Mouse (Mus musculus) liver, postnatal 0 days (tissue): ENCODE results near the gene 4933434E20Rik. TPM values are rescaled to one million over a fixed set of nuclear protein-coding genes. Genes with fewer than 3 reads are reported as not detected.
A peak's percentile ranks its signal among the peaks of the same experiment; 100 is the strongest.

Source experiments
- ATAC-seq: fragments of 200-750 bp; cut with Nextera tagmentation; 2 replicates; pipeline ENCODE4 v1.8.0; 2017; ENCODE audit warnings: mild to moderate bottlenecking, moderate library complexity
- DNase-seq: peaks from one replicate; pipeline ENCODE4 v3.0.0-alpha.2; 2016
- H3K27ac ChIP-seq: fragments of 300-500 bp; sonication (generic); 2 replicates; pipeline ENCODE4 v1.5.1; 2014; ENCODE audit warnings: antibody characterized with exemption, moderate library complexity, mild to moderate bottlenecking, low read depth
- H3K27me3 ChIP-seq: fragments of 300-500 bp; sonication (generic); 2 replicates; pipeline ENCODE4 v1.6.1; 2014; ENCODE audit warnings: low read length, control low read depth, mixed read lengths; ENCODE audit not compliant: insufficient read depth
- H3K36me3 ChIP-seq: fragments of 300-500 bp; sonication (generic); replicated peaks from 2 replicates; pipeline ENCODE4 v1.6.1; 2014; ENCODE audit warnings: mild to moderate bottlenecking, control low read depth, low read length, moderate library complexity, mixed read lengths; ENCODE audit not compliant: insufficient read depth
- H3K4me1 ChIP-seq: fragments of 300-500 bp; sonication (generic); 2 replicates; pipeline ENCODE4 v1.6.1; 2014; ENCODE audit warnings: antibody characterized with exemption, mild to moderate bottlenecking, control low read depth; ENCODE audit not compliant: insufficient read depth
- H3K4me2 ChIP-seq: fragments of 300-500 bp; sonication (generic); 2 replicates; pipeline ENCODE4 v1.6.1; 2014; ENCODE audit warnings: low read depth, mild to moderate bottlenecking, low read length, moderate library complexity, mixed read lengths
- H3K4me3 ChIP-seq: fragments of 300-500 bp; sonication (generic); 2 replicates; pipeline ENCODE4 v1.5.1; 2014; ENCODE audit warnings: low read depth, low read length
- H3K9ac ChIP-seq: fragments of 300-500 bp; sonication (generic); replicated peaks from 2 replicates; pipeline ENCODE4 v1.6.1; 2014; ENCODE audit warnings: mild to moderate bottlenecking, moderate library complexity
- H3K9me3 ChIP-seq: fragments of 300-500 bp; sonication (generic); 2 replicates; pipeline ENCODE4 v1.6.1; 2016; ENCODE audit warnings: mild to moderate bottlenecking, control low read depth, low read length, mixed read lengths
- CTCF ChIP-seq: sonication (generic); IDR thresholded peaks from 2 replicates; pipeline ENCODE4 v1.5.1; 2016; ENCODE audit warnings: antibody characterized with exemption, low read depth
- EP300 ChIP-seq: IDR thresholded peaks from 2 replicates; pipeline ENCODE4 v1.6.1; 2016; ENCODE audit warnings: antibody characterized with exemption, low read depth, mild to moderate bottlenecking
- WGBS: fragments of 180-500 bp; shearing (Covaris S2); extraction: QIAGEN DNeasy Blood & Tissue Kit; methylation state at CpG from one replicate; pipeline ENCODE4 v1.1.7; 2014; ENCODE audit not compliant: insufficient replicate concordance; 5-methylcytosine and 5-hydroxymethylcytosine counted together
- polyA plus RNA-seq: library from polyadenylated mRNA; unstranded; fragments of >200 nt; fragmentation: Nextera tagmentation; extraction: Ambion mirVana; gene quantifications from 2 replicates; pipeline ENCODE4 v1.2.1, GENCODE M21; 2015

Gene 4933434E20Rik
- polyA plus RNA-seq, 1 experiment from 2014 or later = 64.6 TPM

DNA sequence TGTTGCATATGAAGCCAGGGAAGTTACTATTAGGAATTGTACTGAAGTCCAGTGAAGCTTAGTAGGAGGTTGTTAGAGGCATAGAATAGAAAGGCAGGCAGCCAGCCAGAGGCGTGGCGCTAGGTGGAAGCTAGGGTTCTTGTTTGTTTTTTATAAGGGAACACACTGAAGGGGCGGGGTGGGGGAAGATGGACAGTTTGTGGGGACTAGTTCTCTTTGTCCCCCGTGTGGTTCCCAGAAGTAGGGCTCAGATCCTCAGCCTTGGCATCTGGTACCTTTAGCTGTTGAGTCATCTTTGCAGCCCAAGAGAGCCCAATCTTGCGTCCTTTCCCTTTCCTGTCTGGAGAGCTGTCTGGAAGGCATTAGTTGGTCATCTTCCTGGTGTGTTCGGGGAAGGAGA lies 33.8 kb downstream of the 4933434E20Rik start:
- no peaks in the 10 kb centered on the region for H3K27me3 ChIP-seq
- ATAC-seq (no peak), DNase-seq (no peak)
- H3K9ac ChIP-seq = no peak overlapping the region
- H3K4me3 ChIP-seq = no peak overlapping the region
- 41% methylated on average over 6 of the region's 6 CpGs for WGBS
- peaks cover 52% of the 10 kb centered on the region for H3K4me1 ChIP-seq
- peaks cover 36% of the 10 kb centered on the region for H3K36me3 ChIP-seq
- peak overlapping the region; percentile 95 for H3K4me2 ChIP-seq
- TF ChIP-seq EP300 (no peak), CTCF (no peak)
- no peaks in the 10 kb centered on the region for H3K9me3 ChIP-seq
- peak overlapping the region; percentile 74 for H3K27ac ChIP-seq

GRCm38 (mm10) chr3:90086068-90086467 lies 34.6 kb downstream of the 4933434E20Rik start:
- TF ChIP-seq CTCF = no peak
- TF ChIP-seq EP300 = no peak
- Histone ChIP-seq H3K4me3 (no peak overlapping the region), H3K36me3 (peaks cover 44% of the 10 kb centered on the region), H3K27me3 (no peaks in the 10 kb centered on the region), H3K4me2 (no peak overlapping the region), H3K27ac (0 out of 2 replicates have a peak overlapping the region, but pooled peaks have one; percentile 12), H3K9ac (no peak overlapping the region), H3K9me3 (no peaks in the 10 kb centered on the region), H3K4me1 (peaks cover 50% of the 10 kb centered on the region)
- ATAC-seq (no peak), DNase-seq (no peak)
- 42% methylated on average over 5 of the region's 5 CpGs for WGBS

- Histone ChIP-seq H3K4me3 (no peak overlapping the region), H3K9me3 (no peaks in the 10 kb centered on the region), H3K4me2 (no peak overlapping the region), H3K9ac (no peak overlapping the region), H3K27me3 (no peaks in the 10 kb centered on the region), H3K36me3 (peaks cover 67% of the 10 kb centered on the region), H3K4me1 (peaks cover 25% of the 10 kb centered on the region), H3K27ac (no peak overlapping the region)
- TF ChIP-seq CTCF = no peak
- no peak for TF ChIP-seq EP300
- no peak for ATAC-seq
- 83% methylated on average over 2 of the region's 2 CpGs for WGBS
- DNase-seq = no peak
Measured at GRCm38 (mm10) chr3:90088617-90089016, 37.2 kb downstream of the 4933434E20Rik start.

DNA sequence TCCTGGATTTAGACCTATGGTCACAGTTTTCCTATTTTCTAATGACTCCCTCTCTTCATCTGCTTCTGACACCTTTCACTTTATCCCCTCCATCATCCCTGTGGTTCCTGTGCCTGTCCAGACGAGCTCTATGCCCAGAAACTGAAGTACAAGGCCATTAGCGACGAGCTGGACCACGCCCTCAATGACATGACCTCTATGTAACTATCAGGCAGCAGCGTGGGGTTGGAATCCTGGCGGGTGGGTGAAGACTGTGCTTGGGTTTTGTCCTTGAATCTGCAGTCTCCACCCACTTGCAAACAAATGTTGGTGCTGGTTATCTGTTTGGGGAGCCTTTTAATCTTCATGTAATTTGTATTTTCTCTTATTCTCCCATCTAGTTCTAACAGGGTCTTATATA lies 39.5 kb downstream of the 4933434E20Rik start:
- Histone ChIP-seq H3K9me3 (no peaks in the 10 kb centered on the region), H3K4me2 (no peak overlapping the region), H3K4me3 (no peak overlapping the region), H3K4me1 (peaks cover 3% of the 10 kb centered on the region), H3K27ac (no peak overlapping the region), H3K27me3 (no peaks in the 10 kb centered on the region), H3K9ac (no peak overlapping the region), H3K36me3 (peaks cover 82% of the 10 kb centered on the region)
- 62% methylated on average over 6 of the region's 6 CpGs for WGBS
- no peak for ATAC-seq
- no peak for DNase-seq
- no peak for TF ChIP-seq CTCF
- TF ChIP-seq EP300 = no peak

DNA sequence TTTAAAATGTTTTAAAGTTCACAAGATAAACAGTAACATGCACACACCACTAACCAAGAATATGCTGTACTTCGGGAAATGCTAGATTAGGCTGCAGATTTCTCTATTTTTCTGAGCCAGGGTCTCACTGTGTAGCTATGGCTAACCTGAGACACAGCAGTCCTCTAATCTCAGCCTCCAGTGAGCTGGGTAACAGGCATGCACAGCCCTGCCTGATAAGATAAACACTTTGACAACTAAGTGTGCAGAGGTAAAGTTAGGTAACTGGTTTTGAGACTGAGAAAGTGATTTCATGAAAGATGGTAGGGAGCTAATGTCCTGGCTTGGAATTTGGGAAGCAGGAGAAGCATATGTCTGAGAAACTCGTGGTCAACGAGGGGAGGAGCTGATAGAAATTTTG lies 43.0 kb downstream of the 4933434E20Rik start:
- Histone ChIP-seq H3K27ac (no peak overlapping the region), H3K9ac (no peak overlapping the region), H3K9me3 (no peaks in the 10 kb centered on the region), H3K4me2 (no peak overlapping the region), H3K4me1 (no peaks in the 10 kb centered on the region), H3K36me3 (peaks cover 69% of the 10 kb centered on the region), H3K27me3 (no peaks in the 10 kb centered on the region), H3K4me3 (no peak overlapping the region)
- TF ChIP-seq CTCF (no peak), EP300 (no peak)
- WGBS = 77% methylated on average over 3 of the region's 3 CpGs
- ATAC-seq = no peak
- no peak for DNase-seq

- no peaks in the 10 kb centered on the region for H3K4me1 ChIP-seq
- no peak overlapping the region for H3K4me2 ChIP-seq
- H3K27me3 ChIP-seq = no peaks in the 10 kb centered on the region
- H3K9ac ChIP-seq = no peak overlapping the region
- TF ChIP-seq EP300 (no peak), CTCF (no peak)
- H3K4me3 ChIP-seq = no peak overlapping the region
- H3K9me3 ChIP-seq = no peaks in the 10 kb centered on the region
- ATAC-seq = no peak
- peaks cover 45% of the 10 kb centered on the region for H3K36me3 ChIP-seq
- WGBS = 79% methylated on average over 5 of the region's 5 CpGs
- DNase-seq = no peak
- H3K27ac ChIP-seq = no peak overlapping the region
Measured at GRCm38 (mm10) chr3:90097928-90098327, 46.5 kb downstream of the 4933434E20Rik start.

DNA sequence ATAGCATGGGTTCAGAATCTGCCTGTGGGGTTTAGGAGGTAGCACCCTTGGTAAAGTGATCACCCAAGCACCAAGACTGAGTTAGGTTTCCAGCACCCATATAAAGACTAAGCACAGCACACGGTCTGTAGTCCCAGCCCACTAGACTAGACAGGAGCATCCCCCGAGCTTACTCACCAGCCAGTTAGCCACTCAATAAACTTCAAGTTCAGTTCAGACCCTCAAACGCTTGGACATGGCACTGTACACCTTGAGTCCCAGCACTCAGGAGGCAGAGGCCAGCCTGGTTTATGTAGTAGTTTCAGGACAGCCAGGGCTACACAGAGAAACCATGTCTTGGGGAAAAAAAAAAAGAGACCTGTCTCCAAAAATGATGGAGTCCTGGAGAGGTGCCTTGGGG lies 49.6 kb downstream of the 4933434E20Rik start:
- no peak for TF ChIP-seq EP300
- no peak for TF ChIP-seq CTCF
- no peak for DNase-seq
- Histone ChIP-seq H3K4me1 (no peaks in the 10 kb centered on the region), H3K9me3 (no peaks in the 10 kb centered on the region), H3K9ac (no peak overlapping the region), H3K27me3 (no peaks in the 10 kb centered on the region), H3K27ac (no peak overlapping the region), H3K36me3 (peaks cover 23% of the 10 kb centered on the region), H3K4me3 (no peak overlapping the region), H3K4me2 (no peak overlapping the region)
- 78% methylated on average over 3 of the region's 3 CpGs for WGBS
- ATAC-seq = no peak
